Mouse (Mus musculus): ENCODE measurements around the gene Antxr1.

Antxr1 gene

GRCm38 (mm10) chr6:87250701-87251100 lies 84.9 kb downstream of the Antxr1 start:
- no peak for DNase-seq (ENCODE audit: low spot score in 2 of 2)

GRCm38 (mm10) chr6:87248226-87248834 lies 87.3 kb downstream of the Antxr1 start:
- no peak for DNase-seq (ENCODE audit: low spot score in 2 of 2)

DNA sequence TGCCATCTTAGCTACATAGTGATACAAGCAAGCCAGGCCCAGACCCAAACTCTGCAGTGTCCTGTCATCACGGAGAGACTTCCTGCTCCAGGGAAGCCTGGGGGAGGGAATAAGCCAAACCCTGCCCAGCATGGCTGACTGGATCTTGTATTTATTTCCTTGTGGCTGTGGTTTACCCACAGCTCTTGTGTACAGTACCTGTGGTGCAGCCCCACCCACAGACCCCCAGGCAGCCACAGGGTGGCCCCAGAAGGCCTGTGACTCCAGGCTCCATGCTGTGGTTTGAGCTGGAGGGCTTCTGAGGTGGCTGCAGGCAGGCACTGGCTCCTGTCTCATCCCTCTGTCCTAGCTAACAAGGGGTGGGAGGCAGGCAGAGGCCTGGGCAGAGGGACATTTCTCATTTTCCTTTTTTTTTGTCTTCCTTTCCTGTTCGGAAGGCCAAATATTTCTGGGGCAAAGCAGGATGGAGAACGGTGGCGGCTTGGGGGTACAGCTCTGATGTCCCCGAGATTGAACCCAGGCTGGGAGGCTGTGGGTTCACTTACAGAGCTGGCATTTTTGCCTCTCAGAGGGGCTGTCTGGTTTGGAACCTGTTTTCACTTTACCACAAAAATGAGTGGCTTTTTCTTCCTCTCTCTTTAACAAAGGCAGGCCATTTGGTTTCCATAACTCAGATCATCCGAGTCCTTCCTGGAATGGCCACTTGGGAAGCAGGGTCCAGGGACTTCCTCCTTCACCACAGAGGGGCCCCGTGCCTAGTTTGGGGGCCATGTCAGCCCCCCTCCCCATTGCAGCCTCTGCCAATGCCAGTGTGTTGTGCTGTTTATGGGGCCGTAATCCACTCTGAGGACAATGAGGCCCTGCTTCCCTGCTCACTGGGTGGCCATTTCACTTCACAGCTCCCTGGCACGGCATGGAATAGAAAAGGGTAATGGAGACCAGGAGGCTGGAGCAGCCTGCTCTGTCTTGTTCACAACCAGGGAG lies 91.2 kb downstream of the Antxr1 start:
- no peak for DNase-seq (ENCODE audit: low spot score in 2 of 2)

DNA sequence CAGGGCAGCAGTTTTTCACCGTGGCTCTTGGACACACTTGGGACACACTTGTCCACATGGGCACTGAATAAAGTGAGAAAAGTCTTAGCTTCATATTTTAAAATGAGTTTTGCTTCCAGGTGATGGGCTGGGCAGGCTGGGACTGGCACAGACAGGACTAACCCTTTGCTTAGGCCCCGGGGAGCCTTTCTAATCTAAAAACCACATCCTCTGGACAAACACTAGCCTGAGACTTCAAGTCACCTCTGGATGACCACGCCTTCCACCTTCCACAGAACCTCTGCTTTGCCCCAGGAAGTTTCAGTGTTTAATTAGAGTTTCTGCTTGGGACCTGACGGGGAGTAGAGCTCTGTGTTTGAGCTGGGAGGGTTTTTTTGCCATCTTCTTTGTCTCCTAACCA lies 98.4 kb downstream of the Antxr1 start:
- DNase-seq (ENCODE audit: low spot score in 2 of 2): peak; percentile 50 to 59

DNA sequence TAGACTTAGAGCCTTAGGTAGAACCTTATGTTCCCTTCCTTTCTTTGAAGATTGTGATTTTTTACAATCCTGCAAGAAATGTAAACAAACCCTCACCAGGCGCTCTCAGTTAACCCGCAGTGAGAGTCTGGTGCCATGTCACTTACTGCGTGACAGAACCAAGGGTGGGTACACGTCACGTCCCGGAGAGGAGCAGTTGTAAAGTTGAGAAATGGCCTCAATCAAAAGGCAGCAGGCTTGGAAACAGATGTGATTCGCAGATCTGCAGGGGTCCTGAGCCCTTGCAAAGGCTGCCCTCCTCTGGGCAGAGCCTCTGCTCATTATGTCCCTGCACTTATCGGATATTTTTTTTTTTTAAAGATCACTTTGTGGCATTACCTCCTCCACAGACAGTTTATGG lies 99.6 kb downstream of the Antxr1 start:
- DNase-seq (ENCODE audit: low spot score in 2 of 2): no peak

- DNase-seq (ENCODE audit: low spot score in 2 of 2): no peak
Observed at GRCm38 (mm10) chr6:87233111-87233510, 102.5 kb downstream of the Antxr1 start.

DNA sequence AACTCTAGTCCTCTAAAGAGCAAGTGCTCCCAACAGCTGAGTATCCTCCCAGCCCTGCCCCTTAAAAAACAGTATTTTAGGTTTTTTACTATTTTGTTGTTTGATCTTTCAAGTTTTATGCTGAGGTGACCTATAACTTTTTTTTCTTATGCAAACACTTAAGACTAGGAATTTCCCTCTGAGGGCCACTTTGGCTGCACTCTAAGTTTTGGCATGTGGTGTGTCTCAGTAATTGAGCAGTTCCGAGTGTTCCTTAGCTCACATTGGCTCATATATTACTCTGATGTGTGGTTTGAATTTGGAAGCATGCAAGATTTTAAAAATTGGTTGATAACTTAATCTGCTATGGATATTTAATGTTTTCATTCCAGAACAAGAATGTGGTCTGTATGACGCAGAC lies 105.6 kb downstream of the Antxr1 start:
- DNase-seq (ENCODE audit: low spot score in 2 of 2): no peak

- no peak for DNase-seq (ENCODE audit: low spot score in 2 of 2)
Observed at GRCm38 (mm10) chr6:87227940-87228339, 107.7 kb downstream of the Antxr1 start.

GRCm38 (mm10) chr6:87226315-87226714 lies 109.3 kb downstream of the Antxr1 start:
- no peak for DNase-seq (ENCODE audit: low spot score in 2 of 2)

DNA sequence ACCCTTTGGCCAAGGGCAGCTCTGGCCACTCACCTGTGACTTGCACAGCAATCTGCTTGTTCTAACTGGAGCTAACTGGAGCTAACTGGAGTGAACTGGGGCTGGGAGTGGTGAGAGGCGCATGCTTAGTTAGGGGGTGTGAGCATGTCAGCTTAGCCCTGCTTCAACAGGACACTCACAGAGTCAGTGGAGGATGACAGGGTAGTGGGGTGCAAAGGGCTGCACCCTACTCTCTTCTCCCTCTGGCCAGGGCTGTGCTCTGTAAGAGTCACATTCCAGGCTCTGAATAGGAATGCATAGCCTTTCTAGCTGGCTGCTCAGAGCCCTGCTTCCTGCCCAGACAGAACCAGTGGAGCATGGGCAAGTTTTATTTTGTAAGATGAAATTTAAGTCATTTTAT lies 110.3 kb downstream of the Antxr1 start:
- no peak for DNase-seq (ENCODE audit: low spot score in 2 of 2)

DNA sequence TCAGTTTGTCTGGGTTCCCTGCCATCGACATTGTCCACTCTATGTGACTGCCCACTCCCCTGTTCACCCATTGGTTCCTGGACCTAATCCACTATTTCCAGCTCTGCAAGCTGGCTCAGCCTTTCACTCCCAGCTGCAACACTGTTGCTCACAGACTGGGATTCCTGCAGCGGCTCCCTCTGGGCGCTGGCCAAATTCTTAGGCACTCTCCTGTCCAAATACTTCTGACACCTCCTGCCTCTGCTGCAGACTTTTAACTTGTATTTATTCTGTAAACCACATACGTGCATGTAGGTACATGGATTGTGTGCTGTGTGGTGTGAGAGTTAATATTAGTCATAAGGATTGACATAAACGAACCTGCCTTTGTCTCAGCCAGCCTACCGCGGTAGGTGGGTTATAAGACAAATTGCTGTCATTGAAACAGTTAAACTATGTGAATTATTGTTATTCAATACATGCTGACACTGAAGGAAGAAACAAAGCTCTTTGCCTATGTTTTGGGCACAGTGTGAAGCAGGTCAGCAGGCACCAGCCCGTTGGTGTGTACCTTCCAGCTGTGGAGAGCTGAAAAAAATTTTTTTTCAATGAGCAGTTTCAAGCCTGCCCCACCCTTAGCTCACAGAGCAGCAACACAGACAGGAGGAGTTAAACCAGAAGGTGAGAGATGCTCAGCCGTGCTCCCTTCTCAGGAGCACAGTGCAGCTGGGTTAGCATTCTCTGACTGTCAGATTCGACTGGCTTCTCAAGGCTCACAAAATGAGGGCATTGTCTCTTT lies 112.6 kb downstream of the Antxr1 start:
- DNase-seq (ENCODE audit: low spot score in 2 of 2): peak; percentile 9 to 42

DNA sequence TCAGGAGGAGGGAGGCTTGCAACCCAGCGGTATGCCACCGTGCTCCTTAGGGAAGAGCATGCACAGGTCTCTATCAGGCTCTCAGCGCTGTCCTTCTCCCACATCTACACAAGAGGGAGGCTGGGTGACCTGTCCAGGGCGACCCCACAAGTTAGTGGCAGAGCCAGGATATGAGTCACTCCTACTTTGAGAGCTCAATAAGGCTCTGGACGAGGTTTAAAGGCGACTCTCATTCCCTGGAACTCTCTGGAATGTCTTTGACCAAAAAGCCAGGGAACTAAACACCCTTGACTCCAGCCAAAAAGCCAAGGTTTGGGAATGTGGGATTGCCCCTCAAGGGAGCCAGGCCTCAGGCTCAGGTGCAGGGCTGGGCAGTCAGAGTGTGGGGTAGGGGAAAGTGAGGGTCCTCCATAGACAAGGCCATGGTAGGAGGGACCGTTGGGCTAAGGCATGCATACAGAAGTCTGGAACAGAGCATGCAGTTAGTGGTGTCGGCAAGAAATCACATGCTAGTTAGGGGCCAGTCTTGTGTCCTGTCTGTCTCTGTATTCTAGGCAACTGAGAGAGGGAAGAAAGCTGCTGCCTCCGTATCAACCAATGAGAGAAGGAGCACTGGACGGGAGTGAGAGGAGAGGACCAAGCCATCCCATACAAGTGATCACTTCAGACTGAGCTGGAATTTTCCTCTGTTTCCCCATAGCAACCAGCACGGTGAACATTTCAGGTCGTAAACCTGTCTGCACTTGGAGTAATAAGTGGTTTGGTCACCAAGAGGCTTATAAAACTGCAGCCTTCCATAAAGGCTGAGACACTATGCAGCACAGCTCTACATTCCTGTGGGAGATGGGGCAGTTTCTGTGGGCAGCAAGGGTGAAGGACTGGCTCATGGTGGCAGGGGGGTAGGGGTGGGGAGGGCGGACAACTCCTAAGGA lies 116.3 kb downstream of the Antxr1 start:
- peak in 1 of 2 experiments; percentile 12 for DNase-seq (ENCODE audit: low spot score in 2 of 2)

GRCm38 (mm10) chr6:87216114-87216591 lies 119.5 kb downstream of the Antxr1 start:
- DNase-seq (ENCODE audit: low spot score in 2 of 2): peak; percentile 20 to 59

GRCm38 (mm10) chr6:87213262-87213661 lies 122.4 kb downstream of the Antxr1 start:
- peak in 1 of 2 experiments; percentile 49 for DNase-seq (ENCODE audit: low spot score in 2 of 2)

GRCm38 (mm10) chr6:87211551-87211950 lies 124.1 kb downstream of the Antxr1 start:
- DNase-seq (ENCODE audit: low spot score in 2 of 2): no peak

DNA sequence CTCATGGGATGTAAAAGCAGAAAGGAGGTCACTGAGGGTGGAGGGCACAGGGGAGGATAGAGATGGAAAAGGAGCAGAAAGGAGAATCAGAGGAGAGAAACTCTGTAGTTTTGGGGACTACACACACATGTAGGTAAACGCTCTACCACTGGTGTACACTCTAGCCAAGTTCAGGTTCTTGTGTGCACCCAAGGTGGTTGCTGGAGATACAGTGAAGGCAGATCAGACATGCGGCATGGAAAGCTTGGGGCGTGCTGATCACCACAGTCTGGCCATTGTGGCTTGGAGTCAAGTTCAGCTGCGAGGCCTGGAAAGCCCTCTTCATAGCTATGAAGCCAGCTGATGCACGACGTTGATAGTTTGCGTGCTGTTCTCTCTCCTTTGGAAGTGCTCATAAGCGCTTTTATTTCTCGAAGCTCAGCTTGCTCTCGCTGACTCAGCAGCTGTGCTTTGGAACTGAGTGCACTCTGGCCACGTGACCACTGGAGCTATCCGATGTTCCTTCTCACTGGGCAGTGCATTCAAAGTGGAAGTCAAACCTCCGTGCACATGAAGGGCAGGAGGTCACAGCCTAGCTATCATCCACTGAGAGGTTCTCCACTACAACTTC lies 128.1 kb downstream of the Antxr1 start:
- peak in 1 of 2 experiments; percentile 78 for DNase-seq (ENCODE audit: low spot score in 2 of 2)

- no peak for DNase-seq (ENCODE audit: low spot score in 2 of 2)
Observed at GRCm38 (mm10) chr6:87206790-87207189, 128.8 kb downstream of the Antxr1 start.

- no peak for DNase-seq (ENCODE audit: low spot score in 2 of 2)
Observed at GRCm38 (mm10) chr6:87203467-87203866, 132.2 kb downstream of the Antxr1 start.

DNA sequence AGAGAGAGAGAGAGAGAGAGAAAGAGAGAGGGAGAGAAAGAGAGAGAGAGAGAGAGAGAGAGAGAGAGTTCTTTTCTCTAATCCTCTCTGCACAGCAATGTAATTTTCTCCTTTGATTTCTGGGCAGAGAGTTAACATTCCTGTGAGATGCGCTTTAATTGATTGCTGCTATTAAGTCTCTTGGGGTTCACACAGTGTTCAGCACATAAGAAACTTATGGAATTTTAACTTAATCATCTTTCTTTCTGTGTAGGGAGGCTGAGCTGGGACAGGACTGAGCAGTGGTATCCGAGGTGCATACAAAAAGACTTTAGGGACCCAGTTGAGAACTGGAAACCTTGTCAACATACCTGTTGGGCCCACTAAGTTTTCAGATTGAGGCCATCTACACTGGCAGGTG lies 132.6 kb downstream of the Antxr1 start:
- no peak for DNase-seq (ENCODE audit: low spot score in 2 of 2)

- DNase-seq (ENCODE audit: low spot score in 2 of 2): no peak
Observed at GRCm38 (mm10) chr6:87202048-87202605, 133.5 kb downstream of the Antxr1 start.
